Mouse (Mus musculus) forebrain, embryonic 13.5 days (tissue): ENCODE data around the gene Cycs. TPM values are rescaled to one million over a fixed set of nuclear protein-coding genes. Genes with fewer than 3 reads are reported as not detected.
"Not testable (repeated sequence)": the region's sequence is repeated elsewhere in the genome, so short reads cannot be mapped to it uniquely, and the experiment has no call there.

Experiments
- ATAC-seq: fragments of 200-750 bp; cut with Nextera tagmentation; 2 replicates; pipeline ENCODE4 v1.8.0; 2017
- H3K27ac ChIP-seq: fragments of 300-500 bp; sonication (generic); 2 replicates; pipeline ENCODE4 v1.5.1; 2015; ENCODE audit warnings: inconsistent platforms, mild to moderate bottlenecking, moderate library complexity
- H3K27me3 ChIP-seq: fragments of 300-500 bp; sonication (generic); 2 replicates; pipeline ENCODE4 v1.6.1; 2015; ENCODE audit warnings: mild to moderate bottlenecking, inconsistent platforms
- H3K36me3 ChIP-seq: fragments of 300-500 bp; sonication (generic); 2 replicates; pipeline ENCODE4 v1.6.1; 2015; ENCODE audit warnings: mild to moderate bottlenecking, inconsistent platforms; ENCODE audit not compliant: poor library complexity, severe bottlenecking
- H3K4me1 ChIP-seq: fragments of 300-500 bp; sonication (generic); 2 replicates; pipeline ENCODE4 v1.6.1; 2015; ENCODE audit warnings: inconsistent platforms
- H3K4me2 ChIP-seq: fragments of 300-500 bp; sonication (generic); 2 replicates; pipeline ENCODE4 v1.6.1; 2015; ENCODE audit warnings: inconsistent platforms, mild to moderate bottlenecking, moderate library complexity
- H3K4me3 ChIP-seq: fragments of 300-500 bp; sonication (generic); 2 replicates; pipeline ENCODE4 v1.5.1; 2015; ENCODE audit warnings: mild to moderate bottlenecking, inconsistent platforms
- H3K9ac ChIP-seq: fragments of 300-500 bp; sonication (generic); 2 replicates; pipeline ENCODE4 v1.6.1; 2015; ENCODE audit warnings: mild to moderate bottlenecking, inconsistent platforms
- H3K9me3 ChIP-seq: fragments of 300-500 bp; sonication (generic); replicated peaks from 2 replicates; pipeline ENCODE4 v1.6.1; 2016; ENCODE audit warnings: inconsistent platforms
- WGBS: fragments of 180-500 bp; shearing (Covaris S2); methylation state at CpG from one replicate; pipeline ENCODE4 v1.1.7; 2015; 5-methylcytosine and 5-hydroxymethylcytosine counted together
- polyA plus RNA-seq: library from polyadenylated mRNA; unstranded; fragments of >200 nt; fragmentation: Nextera tagmentation; extraction: Ambion mirVana; gene quantifications from 2 replicates; pipeline ENCODE4 v1.2.1, GENCODE M21; 2015

Gene Cycs
- polyA plus RNA-seq, 1 experiment from 2014 or later = 78.9 TPM

DNA sequence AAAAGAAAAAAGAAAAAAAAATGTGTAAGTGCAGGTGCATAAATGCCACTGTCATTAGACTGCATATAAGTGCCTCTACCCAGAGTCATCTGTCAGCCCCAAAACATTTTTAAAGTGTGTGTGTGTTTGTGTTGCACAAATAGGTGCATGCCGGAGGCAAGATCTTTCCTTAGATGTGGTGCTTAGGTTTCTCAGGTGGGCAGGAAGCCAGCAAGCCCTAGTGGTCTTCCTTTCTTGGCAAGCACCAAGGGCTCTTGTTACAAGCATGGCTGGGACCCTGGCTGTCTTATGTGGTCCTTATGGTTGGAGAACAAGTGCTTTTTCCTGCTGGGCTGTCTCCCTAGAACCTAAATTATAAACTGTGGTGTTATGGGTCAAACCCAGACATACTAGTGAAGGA lies 5.3 kb upstream of the Cycs start:
- H3K27ac ChIP-seq = no peak overlapping the region
- no peak overlapping the region for H3K4me3 ChIP-seq
- H3K9ac ChIP-seq = no peak overlapping the region
- no peaks in the 10 kb centered on the region for H3K9me3 ChIP-seq
- H3K4me2 ChIP-seq = no peak overlapping the region
- H3K4me1 ChIP-seq = peaks cover 6% of the 10 kb centered on the region
- ATAC-seq = no peak
- H3K27me3 ChIP-seq = no peaks in the 10 kb centered on the region
- 79% methylated on average over 1 of the region's 1 CpGs for WGBS
- H3K36me3 ChIP-seq = no peaks in the 10 kb centered on the region

DNA sequence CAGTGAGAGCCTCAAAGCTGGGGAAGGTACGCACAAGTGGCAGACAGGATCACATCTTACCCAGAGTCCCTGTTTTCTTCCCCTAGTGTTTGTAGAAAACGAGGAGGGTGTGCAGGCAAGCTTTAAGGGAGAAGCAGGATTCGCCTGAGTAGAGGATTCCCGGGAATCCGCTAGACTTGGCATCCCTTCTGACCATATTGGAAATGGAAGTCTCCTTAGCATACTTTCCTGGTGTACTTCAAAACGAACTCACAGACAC lies 588 bp upstream of the Cycs start:
- 17% methylated on average over 6 of the region's 6 CpGs for WGBS
- Histone ChIP-seq H3K4me2 (peak overlapping the region; percentile 82), H3K36me3 (peaks cover 22% of the 10 kb centered on the region), H3K27ac (peak overlapping the region; percentile 31), H3K4me1 (peaks cover 13% of the 10 kb centered on the region), H3K9me3 (no peaks in the 10 kb centered on the region), H3K9ac (peak overlapping the region; percentile 88), H3K27me3 (no peaks in the 10 kb centered on the region), H3K4me3 (peak overlapping the region; percentile 84)
- no peak for ATAC-seq

DNA sequence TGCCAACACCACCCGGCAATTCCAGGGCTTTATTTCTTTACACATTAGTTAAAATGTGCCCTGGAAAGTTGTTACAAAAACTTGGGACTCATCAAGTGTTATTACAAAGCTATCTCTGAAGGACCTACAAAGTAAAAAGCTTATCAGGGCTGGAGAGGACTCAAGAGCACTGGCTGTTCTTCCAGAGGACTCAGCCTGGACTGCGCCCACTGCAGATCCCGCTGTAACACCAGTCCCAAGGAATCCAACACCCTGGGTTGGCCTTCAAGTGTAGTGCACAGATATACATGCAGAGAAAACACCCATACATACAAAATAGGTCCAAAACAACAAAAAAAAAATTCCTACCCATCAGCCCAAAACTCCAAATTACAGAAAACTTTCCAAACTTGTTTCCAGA lies 2.7 kb downstream of the Cycs start:
- Histone ChIP-seq H3K27me3 (no peaks in the 10 kb centered on the region), H3K36me3 (peaks cover 22% of the 10 kb centered on the region), H3K4me2 (no peak overlapping the region), H3K9me3 (no peaks in the 10 kb centered on the region), H3K27ac (no peak overlapping the region), H3K4me3 (no peak overlapping the region), H3K9ac (no peak overlapping the region), H3K4me1 (peaks cover 13% of the 10 kb centered on the region)
- 95% methylated on average over 3 of the region's 3 CpGs for WGBS
- ATAC-seq = no peak

DNA sequence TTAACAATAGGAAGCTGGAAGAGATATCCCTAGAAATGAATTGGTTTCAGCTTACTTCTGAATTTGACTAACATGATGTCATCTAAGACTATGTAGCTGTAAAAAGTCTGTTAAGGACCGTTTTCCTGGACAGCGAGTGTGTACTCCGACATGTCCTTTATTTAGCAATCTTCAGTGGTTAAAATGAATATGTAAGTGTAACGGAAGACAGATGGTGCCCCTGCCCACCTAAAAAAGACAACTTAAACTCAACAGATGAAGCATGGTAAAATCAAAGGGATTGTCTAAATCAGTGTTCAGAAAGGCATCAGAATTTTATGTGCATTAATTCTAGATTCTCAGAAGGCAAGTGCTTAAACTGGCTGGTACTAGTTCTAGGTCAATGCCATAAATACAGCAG lies 3.9 kb downstream of the Cycs start:
- H3K4me2 ChIP-seq = no peak overlapping the region
- H3K9ac ChIP-seq = no peak overlapping the region
- WGBS = 97% methylated on average over 4 of the region's 4 CpGs
- no peak for ATAC-seq
- no peak overlapping the region for H3K27ac ChIP-seq
- H3K27me3 ChIP-seq = no peaks in the 10 kb centered on the region
- H3K9me3 ChIP-seq = no peaks in the 10 kb centered on the region
- peaks cover 22% of the 10 kb centered on the region for H3K36me3 ChIP-seq
- no peak overlapping the region for H3K4me3 ChIP-seq
- H3K4me1 ChIP-seq = peaks cover 12% of the 10 kb centered on the region

DNA sequence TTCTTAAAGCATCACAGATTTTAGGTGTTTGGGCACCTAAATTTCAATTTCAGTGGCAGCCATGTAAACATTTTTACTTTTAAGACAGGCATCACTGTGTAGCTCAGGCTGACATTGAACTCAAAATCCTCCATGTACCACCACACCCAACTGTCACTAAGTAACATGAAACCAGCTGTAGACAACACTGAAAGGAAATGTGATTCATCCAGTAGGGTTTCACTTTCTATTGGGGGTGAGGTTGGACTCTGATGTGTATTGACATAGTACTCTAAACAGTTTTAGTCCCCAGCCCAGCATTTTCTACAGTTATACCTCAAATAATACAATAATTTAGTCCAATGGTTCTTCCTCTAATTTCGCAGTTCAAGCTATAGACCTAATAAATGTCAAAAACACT lies 5.6 kb downstream of the Cycs start:
- Histone ChIP-seq H3K9ac (no peak overlapping the region), H3K4me2 (no peak overlapping the region), H3K4me3 (no peak overlapping the region), H3K4me1 (peaks cover 6% of the 10 kb centered on the region), H3K9me3 (no peaks in the 10 kb centered on the region), H3K27me3 (no peaks in the 10 kb centered on the region), H3K27ac (no peak overlapping the region), H3K36me3 (peaks cover 22% of the 10 kb centered on the region)
- 97% methylated on average over 1 of the region's 1 CpGs for WGBS
- no peak for ATAC-seq

DNA sequence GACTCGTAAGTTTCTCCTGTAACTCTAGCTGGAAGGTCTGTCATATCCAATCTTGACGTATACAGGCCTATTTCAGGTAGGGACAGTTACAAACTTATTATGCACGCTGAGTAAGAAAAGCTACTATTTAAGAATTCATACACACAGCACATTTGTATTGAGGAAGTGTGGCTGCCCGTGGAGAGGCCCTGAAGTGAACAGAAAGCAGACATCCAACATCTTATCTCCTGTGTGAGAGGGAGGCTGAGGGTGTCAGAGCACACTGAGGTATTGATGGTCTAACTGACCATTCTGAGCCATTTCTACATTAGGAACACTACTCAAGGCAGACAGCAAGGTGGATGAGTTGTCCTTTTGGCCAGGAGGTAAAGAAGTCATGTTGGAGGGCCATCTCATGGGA lies 7.5 kb downstream of the Cycs start:
- no peak for ATAC-seq
- no peak overlapping the region for H3K4me3 ChIP-seq
- H3K36me3 ChIP-seq = peaks cover 17% of the 10 kb centered on the region
- no peaks in the 10 kb centered on the region for H3K4me1 ChIP-seq
- no peak overlapping the region for H3K27ac ChIP-seq
- 91% methylated on average over 4 of the region's 4 CpGs for WGBS
- H3K4me2 ChIP-seq = no peak overlapping the region
- H3K27me3 ChIP-seq = no peaks in the 10 kb centered on the region
- H3K9me3 ChIP-seq = no peaks in the 10 kb centered on the region
- H3K9ac ChIP-seq = no peak overlapping the region

DNA sequence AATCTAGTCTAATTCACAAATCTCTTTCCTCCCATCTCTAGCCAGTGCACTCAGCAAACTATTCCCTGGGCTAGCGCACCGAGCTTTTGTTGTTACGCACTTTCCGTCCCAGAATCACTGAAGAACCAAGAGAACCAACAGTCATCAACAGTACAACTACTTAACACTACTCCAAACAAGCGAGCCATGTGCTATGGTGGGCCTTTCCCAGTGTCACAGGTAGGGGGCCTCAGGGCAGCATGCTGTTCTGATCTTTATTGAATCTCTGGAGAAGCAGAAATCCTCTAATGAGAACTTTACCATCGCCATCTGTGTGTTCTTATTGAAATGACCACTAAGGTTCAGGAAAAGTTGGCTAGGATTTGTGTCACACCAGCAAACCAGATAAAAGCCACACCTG lies 8.8 kb downstream of the Cycs start:
- H3K27me3 ChIP-seq = no peaks in the 10 kb centered on the region
- WGBS = 87% methylated on average over 6 of the region's 6 CpGs
- 0 out of 2 replicates have a peak, but pooled peaks cover 5% of the 10 kb centered on the region for H3K36me3 ChIP-seq
- H3K9me3 ChIP-seq = no peaks in the 10 kb centered on the region
- H3K27ac ChIP-seq = no peak overlapping the region
- no peak overlapping the region for H3K4me3 ChIP-seq
- H3K4me1 ChIP-seq = no peaks in the 10 kb centered on the region
- H3K9ac ChIP-seq = no peak overlapping the region
- no peak for ATAC-seq
- H3K4me2 ChIP-seq = no peak overlapping the region

DNA sequence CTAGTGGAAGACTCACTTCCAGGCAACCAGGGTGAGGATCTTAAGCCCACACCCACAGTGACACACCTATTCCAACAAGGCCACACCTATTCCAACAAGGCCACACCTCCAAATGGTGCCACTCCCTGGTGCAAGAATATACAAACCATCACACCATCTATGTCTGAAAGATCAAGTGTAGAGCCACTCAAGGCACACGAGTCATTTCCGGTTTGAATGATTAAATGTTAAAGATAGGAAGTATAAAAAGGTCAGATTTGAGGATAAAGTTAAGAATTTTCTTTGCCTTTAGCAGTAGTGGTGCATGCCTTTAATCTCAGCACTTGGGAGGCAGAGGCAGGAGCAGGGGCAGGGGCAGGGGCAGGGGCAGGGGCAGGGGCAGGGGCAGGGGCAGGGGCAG lies 12.1 kb downstream of the Cycs start:
- H3K27me3 ChIP-seq, H3K27ac ChIP-seq, H3K9me3 ChIP-seq, ATAC-seq, H3K4me3 ChIP-seq, H3K9ac ChIP-seq, H3K36me3 ChIP-seq, H3K4me2 ChIP-seq, H3K4me1 ChIP-seq: not testable (repeated sequence)
- WGBS = 91% methylated on average over 2 of the region's 2 CpGs

DNA sequence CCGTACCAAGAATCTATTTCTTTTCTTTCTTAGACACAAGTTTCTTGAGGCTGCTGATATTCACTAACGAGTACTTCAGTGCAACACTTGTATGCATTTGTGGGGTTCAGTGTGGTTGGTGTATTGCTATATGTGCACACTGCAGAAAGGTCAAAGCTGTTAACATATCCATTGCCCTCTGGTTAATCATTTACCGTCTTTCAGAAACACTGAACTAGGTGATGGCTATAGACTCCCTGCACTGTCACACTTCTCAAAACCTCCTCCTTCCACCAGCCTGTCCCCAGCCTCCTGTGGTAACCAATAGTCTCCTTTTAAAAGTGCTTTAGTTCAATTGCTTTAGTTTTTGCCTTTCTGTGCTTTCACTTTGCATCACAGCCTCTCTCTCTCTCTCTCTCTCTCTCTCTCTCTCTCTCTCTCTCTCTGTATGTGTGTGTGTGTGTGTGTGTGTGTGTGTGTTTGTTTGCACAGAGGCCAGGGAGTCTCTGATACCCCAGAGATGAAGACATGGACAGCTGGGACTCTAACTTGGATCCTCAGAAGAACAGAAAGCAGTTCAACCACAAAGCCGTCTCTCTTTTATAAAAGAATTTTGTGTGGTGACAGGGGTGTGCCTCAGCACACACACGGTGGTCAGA lies 13.3 kb downstream of the Cycs start:
- ATAC-seq = no peak
- Histone ChIP-seq H3K4me1 (no peaks in the 10 kb centered on the region), H3K27me3 (no peaks in the 10 kb centered on the region), H3K4me3 (no peak overlapping the region), H3K9ac (no peak overlapping the region), H3K36me3 (no peaks in the 10 kb centered on the region), H3K27ac (no peak overlapping the region), H3K9me3 (no peaks in the 10 kb centered on the region), H3K4me2 (no peak overlapping the region)
- whole genome bisulfite sequencing = 78% methylated on average over 5 of the region's 5 CpGs

DNA sequence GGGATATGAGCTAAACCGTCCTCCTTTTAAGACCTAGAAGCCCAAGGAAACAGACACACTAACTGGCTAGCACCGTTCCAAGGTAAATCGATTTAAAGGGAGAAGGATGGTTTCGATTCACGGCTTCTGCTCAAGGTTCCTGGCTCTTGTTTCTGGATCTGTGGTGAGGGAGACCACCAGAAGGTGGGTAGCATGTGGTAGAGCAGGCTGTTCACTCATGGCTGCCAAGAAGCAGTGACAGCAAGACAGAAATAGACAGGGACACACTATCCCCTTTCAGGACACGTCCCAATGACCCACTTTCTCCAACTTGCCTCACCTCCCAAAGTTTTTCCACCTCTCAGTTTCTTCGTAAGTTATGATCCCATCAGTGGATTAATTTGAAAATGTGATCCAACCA lies 16.5 kb downstream of the Cycs start:
- no peaks in the 10 kb centered on the region for H3K4me1 ChIP-seq
- no peak overlapping the region for H3K4me3 ChIP-seq
- no peak overlapping the region for H3K9ac ChIP-seq
- H3K27ac ChIP-seq = no peak overlapping the region
- WGBS = 85% methylated on average over 7 of the region's 7 CpGs
- no peaks in the 10 kb centered on the region for H3K9me3 ChIP-seq
- ATAC-seq = no peak
- no peak overlapping the region for H3K4me2 ChIP-seq
- H3K27me3 ChIP-seq = no peaks in the 10 kb centered on the region
- H3K36me3 ChIP-seq = no peaks in the 10 kb centered on the region

DNA sequence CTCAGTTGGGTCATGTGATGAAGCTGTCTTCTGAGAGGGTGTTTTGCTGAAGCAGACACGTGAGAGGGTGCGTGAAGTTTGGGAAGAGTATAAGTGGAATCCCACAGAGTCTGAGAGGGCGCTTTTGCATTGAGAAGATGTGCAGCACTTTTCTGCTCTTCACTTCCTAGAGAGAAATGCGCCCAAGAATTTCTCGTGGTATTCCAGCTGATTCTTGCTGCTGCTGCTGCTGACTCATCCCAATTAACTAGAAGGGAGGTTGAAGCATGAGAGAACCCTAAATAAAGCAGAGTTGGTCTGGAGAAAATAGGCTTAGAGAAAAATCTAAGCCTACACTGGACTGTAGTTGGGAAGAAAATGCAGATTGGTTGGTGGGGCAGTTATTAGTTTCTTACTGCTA lies 17.3 kb downstream of the Cycs start:
- Histone ChIP-seq H3K9ac (no peak overlapping the region), H3K36me3 (no peaks in the 10 kb centered on the region), H3K9me3 (no peaks in the 10 kb centered on the region), H3K27ac (no peak overlapping the region), H3K4me1 (no peaks in the 10 kb centered on the region), H3K4me2 (no peak overlapping the region), H3K4me3 (no peak overlapping the region), H3K27me3 (no peaks in the 10 kb centered on the region)
- ATAC-seq = no peak
- 74% methylated on average over 5 of the region's 5 CpGs for WGBS

DNA sequence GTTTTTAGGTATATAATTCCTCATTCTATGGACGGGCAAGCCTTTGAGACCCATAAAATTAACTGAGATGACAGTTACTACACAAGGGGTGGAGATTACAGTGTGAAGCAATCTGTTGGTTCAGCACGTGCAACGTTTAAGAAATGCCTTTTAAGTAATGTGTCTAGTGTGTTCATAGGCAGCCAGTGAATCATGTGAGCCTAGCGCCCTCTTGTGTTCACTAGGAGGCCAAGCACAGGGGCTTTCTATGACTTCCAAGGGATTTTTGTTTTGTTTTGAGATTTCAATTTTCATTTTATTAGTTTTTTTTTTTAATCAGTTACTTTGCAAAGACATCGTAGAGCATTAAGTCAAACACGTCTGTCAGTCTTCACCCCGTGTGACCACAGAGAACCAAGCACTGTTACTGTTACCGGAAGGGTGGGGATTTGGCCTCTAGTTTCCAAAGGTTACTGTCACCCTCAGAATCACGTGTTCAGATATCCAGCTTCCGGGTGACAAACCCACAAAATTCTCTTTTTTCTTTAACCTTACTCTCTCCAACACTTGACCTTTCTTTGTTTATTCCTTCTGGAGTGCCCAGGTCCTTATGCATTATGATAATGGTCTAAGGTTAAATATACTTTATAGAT lies 20.8 kb downstream of the Cycs start:
- H3K4me1 ChIP-seq = no peaks in the 10 kb centered on the region
- H3K4me2 ChIP-seq = no peak overlapping the region
- no peak overlapping the region for H3K9ac ChIP-seq
- no peaks in the 10 kb centered on the region for H3K36me3 ChIP-seq
- WGBS = 30% methylated on average over 10 of the region's 10 CpGs
- H3K4me3 ChIP-seq = no peak overlapping the region
- no peak overlapping the region for H3K27ac ChIP-seq
- peak; percentile 63; the same call in 1 of the 2 replicates for ATAC-seq
- H3K9me3 ChIP-seq = no peaks in the 10 kb centered on the region
- no peaks in the 10 kb centered on the region for H3K27me3 ChIP-seq

DNA sequence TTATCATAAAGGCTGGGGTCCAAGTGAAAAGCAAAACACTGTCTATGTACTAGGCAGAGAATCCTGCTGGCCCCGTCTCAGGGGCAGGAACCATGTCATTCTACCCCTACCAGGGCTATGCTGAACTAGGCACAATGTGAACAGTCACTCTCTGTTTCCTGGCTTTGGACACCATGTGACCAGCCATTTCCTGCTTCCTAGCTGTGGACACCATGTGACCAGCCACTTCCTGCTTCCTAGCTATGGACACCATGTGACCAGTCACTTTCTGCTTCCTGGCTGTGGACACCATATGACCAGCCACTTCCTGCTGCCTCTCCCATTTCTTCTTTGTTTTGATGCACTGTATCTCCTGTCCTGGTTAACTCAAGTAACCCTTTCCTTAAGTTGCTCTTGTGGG lies 23.8 kb downstream of the Cycs start:
- WGBS = 79% methylated on average over 1 of the region's 1 CpGs
- no peak for ATAC-seq
- H3K27ac ChIP-seq = no peak overlapping the region
- H3K9me3 ChIP-seq = no peaks in the 10 kb centered on the region
- no peak overlapping the region for H3K9ac ChIP-seq
- no peak overlapping the region for H3K4me2 ChIP-seq
- H3K27me3 ChIP-seq = no peaks in the 10 kb centered on the region
- no peaks in the 10 kb centered on the region for H3K4me1 ChIP-seq
- no peak overlapping the region for H3K4me3 ChIP-seq
- no peaks in the 10 kb centered on the region for H3K36me3 ChIP-seq
